Mouse (Mus musculus) thymus, postnatal 25 days (tissue): ENCODE measurements around the gene Ddx19a.
"Not testable (repeated sequence)": the region's sequence is repeated elsewhere in the genome, so short reads cannot be mapped to it uniquely, and the experiment has no call there.

Source experiments
- DNase-seq: peaks from one replicate; pipeline ENCODE4 v3.0.0; 2022

Ddx19a gene

GRCm38 (mm10) chr8:110932444-110932843 lies 65.2 kb downstream of the Ddx19a start:
- DNase-seq = no peak

DNA sequence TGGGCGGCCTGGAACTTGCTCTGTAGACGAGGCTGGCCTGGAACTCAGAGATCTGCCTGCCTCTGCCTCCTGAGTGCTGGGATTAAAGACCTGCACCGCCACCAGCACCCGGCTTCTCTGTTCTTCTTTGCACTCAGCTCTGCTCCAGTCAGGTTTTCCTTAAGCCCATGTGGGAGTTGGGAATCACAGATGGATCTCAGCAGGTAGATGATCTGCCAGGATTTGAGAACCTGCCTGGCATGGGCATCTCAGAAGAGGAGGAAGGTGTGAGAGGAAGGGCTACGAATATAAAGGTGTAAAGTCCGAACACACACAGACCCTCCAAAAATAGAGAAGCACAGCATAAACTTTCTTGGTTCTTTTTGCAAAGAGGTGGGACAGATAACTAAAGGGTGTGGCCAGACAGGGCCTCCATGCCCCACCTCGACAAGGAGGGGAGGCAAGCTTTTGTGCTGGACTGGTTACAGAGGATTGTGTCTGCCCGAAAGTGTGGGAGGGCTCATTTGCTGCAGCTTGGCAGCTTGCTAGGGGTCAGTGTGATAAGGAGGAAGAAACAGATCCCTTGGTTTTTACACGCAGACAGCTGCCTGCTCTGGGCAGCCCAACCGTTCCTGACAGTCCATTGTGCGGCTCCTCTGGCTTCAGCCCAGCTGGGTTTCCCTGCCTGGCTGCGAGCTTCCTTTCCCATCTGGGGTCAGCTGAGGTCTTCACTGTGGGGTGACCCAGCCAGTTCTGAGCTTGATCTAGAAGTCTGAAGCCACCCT lies 66.2 kb downstream of the Ddx19a start:
- DNase-seq = no peak

DNA sequence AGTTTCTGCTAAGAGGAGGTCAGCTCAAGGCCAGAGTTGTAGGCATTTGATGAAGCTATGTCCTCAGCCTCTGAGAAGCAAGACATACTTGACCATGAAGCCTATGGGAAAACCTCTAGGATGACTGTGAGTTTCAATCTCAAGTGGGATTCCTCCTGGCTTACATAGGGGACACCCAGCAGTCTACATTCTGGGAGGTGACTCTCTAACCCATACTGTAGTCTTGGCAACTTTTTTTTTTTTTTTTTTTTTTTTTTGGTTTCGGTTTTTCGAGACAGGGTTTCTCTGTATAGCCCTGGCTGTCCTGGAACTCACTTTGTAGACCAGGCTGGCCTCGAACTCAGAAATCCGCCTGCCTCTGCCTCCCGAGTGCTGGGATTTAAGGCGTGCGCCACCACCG lies 67.9 kb downstream of the Ddx19a start:
- DNase-seq = not testable (repeated sequence)

- no peak for DNase-seq
These were observed 68.5 kb downstream of the Ddx19a start for GRCm38 (mm10) chr8:110929066-110929465.

DNA sequence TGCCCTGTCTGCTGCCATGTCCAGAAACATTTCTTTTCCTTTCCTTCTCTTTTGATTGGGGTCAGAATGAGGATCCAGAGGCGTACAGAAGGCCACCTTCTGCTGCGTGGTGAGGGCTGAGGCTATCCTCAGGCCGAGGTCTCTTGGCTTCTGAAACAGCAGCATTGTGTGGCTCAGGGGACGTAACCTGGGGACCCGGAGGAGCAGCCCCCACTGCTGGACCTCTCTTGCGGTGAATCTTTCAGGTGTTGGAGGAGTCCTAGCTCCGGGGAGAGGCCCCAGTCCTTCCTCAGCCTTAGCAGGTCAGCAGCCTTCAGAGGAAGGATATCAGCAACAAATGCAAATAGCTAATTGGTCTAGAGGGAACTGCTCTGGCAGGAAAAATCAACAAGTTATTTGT lies 69.2 kb downstream of the Ddx19a start:
- no peak for DNase-seq

- DNase-seq = no peak
These were observed 70.9 kb downstream of the Ddx19a start for GRCm38 (mm10) chr8:110926690-110927089.

- no peak for DNase-seq
These were observed 71.9 kb downstream of the Ddx19a start for GRCm38 (mm10) chr8:110925691-110926140.
